Mouse (Mus musculus) heart, postnatal 36 days (tissue): ENCODE data around the gene Elovl1. TPM values are rescaled to one million over a fixed set of nuclear protein-coding genes. Genes with fewer than 3 reads are reported as not detected.

ENCODE experiments used
- DNase-seq, 2 experiments: peaks; one replicate each; pipeline ENCODE4 v3.0.0; 2021 to 2022
- intact Hi-C: fragments of 180-260 bp; cut with DNase I; formaldehyde crosslinking; loops from one replicate; pipeline ENCODE4 v1.15.1; 2025
- total RNA-seq, 2 experiments: library from RNA; stranded (reverse); gene quantifications; 2 replicates each; pipeline ENCODE4 v1.2.3; 2021

Elovl1 gene
- total RNA-seq, 2 experiments from 2014 or later: 18.4 to 22.0 TPM

GRCm38 (mm10) chr4:118427415-118427767 is 502 bp upstream of the Elovl1 start:
- intact Hi-C loops: loop anchor here (2.0 to 5.0 kb wide), 2 partner anchors 19 to 60 kb away; partner anchors contain the start of genes Med8 and Szt2
- no peak for DNase-seq

GRCm38 (mm10) chr4:118428531-118429214 is 780 bp downstream of the Elovl1 start:
- peak; percentile 24 to 36 for DNase-seq
- intact Hi-C loops: loop anchor here (5.0 kb wide), 1 partner anchor 59 kb away; no protein-coding TSS in a partner anchor

GRCm38 (mm10) chr4:118429215-118429895 is 1.5 kb downstream of the Elovl1 start:
- no peak for DNase-seq
- intact Hi-C loops: loop anchor here (5.0 kb wide), 1 partner anchor 58 kb away; no protein-coding TSS in a partner anchor

- intact Hi-C loops: no loop called here
These were observed 4.4 kb downstream of the Elovl1 start for GRCm38 (mm10) chr4:118432332-118432731.

GRCm38 (mm10) chr4:118436820-118437603 is 9.1 kb downstream of the Elovl1 start, which contains the start of gene Cdc20:
Gene Cdc20 (minus strand): TSS chr4:118437352.
- DNase-seq: peak; percentile 84 to 87
- intact Hi-C loops: no loop called here

More at GRCm38 (mm10) chr4:118432332-118432731, 4.4 kb downstream of the Elovl1 start:
- no peak for DNase-seq

GRCm38 (mm10) chr4:118437829-118438253 is 9.9 kb downstream of the Elovl1 start:
- intact Hi-C loops: no loop called here
- DNase-seq: peak; percentile 23 to 33

- no peak for DNase-seq
- intact Hi-C loops: loop anchor here (5.0 kb wide), 2 partner anchors 42 to 122 kb away; no protein-coding TSS in a partner anchor
These were observed 17.2 kb downstream of the Elovl1 start for GRCm38 (mm10) chr4:118445088-118445487.

GRCm38 (mm10) chr4:118445781-118446414 is 18.0 kb downstream of the Elovl1 start:
- intact Hi-C loops: loop anchor here (2.0 to 5.0 kb wide), 3 partner anchors 41 to 121 kb away; no protein-coding TSS in a partner anchor

GRCm38 (mm10) chr4:118446415-118447153 is 18.7 kb downstream of the Elovl1 start:
- intact Hi-C loops: loop anchor here (2.0 to 5.0 kb wide), 3 partner anchors 41 to 121 kb away; no protein-coding TSS in a partner anchor

More at GRCm38 (mm10) chr4:118445781-118446414, 18.0 kb downstream of the Elovl1 start:
- DNase-seq: peak; percentile 54 to 57

GRCm38 (mm10) chr4:118457345-118457975 is 29.6 kb downstream of the Elovl1 start, which contains the start of gene Mpl:
Gene Mpl (minus strand): TSS chr4:118457513.
- DNase-seq: no peak
- intact Hi-C loops: no loop called here

More at GRCm38 (mm10) chr4:118446415-118447153, 18.7 kb downstream of the Elovl1 start:
- no peak for DNase-seq

GRCm38 (mm10) chr4:118464956-118465355 is 37.1 kb downstream of the Elovl1 start:
- DNase-seq: no peak

GRCm38 (mm10) chr4:118465697-118466163 is 37.8 kb downstream of the Elovl1 start:
- DNase-seq: no peak
- intact Hi-C loops: no loop called here

More at GRCm38 (mm10) chr4:118464956-118465355, 37.1 kb downstream of the Elovl1 start:
- intact Hi-C loops: no loop called here

GRCm38 (mm10) chr4:118471281-118471680 is 43.4 kb downstream of the Elovl1 start:
- intact Hi-C loops: no loop called here
- DNase-seq: no peak

- intact Hi-C loops: no loop called here
- no peak for DNase-seq
These were observed 44.8 kb downstream of the Elovl1 start for GRCm38 (mm10) chr4:118472687-118473086.

GRCm38 (mm10) chr4:118476773-118477530 is 49.1 kb downstream of the Elovl1 start:
- intact Hi-C loops: no loop called here
- no peak for DNase-seq
